Mouse (Mus musculus) cerebellum, postnatal 10 days (tissue): ENCODE results near the gene Dusp13.

Source experiments
- DNase-seq, 2 experiments: peaks; one replicate each; pipeline ENCODE4 v3.0.0; 2021; ENCODE audit warnings: mixed read lengths in 2 of 2

The Dusp13 gene

GRCm38 (mm10) chr14:21702691-21703090 is 48.3 kb downstream of the Dusp13 start:
- DNase-seq, result no peak

- DNase-seq, result no peak
These were observed 54.7 kb downstream of the Dusp13 start for GRCm38 (mm10) chr14:21696186-21696830.

- no peak for DNase-seq
These were observed 56.0 kb downstream of the Dusp13 start for GRCm38 (mm10) chr14:21695020-21695419.

GRCm38 (mm10) chr14:21691070-21691469 is 59.9 kb downstream of the Dusp13 start:
- DNase-seq, result no peak

- DNase-seq, result peak; percentile 46 to 51
These were observed 64.4 kb downstream of the Dusp13 start for GRCm38 (mm10) chr14:21686376-21687279.

GRCm38 (mm10) chr14:21685411-21686146 is 65.4 kb downstream of the Dusp13 start:
- no peak for DNase-seq

- no peak for DNase-seq
These were observed 67.1 kb downstream of the Dusp13 start for GRCm38 (mm10) chr14:21683834-21684233.
